Mouse (Mus musculus) small intestine, adult 2 months (tissue): ENCODE data around the gene Cisd3.

Source experiments
- CTCF ChIP-seq: fragments of 200-500 bp; IDR thresholded peaks from 2 replicates; pipeline ENCODE4 v1.5.1; 2012; ENCODE audit warnings: low read depth, mild to moderate bottlenecking, control low read depth, inconsistent platforms, low read length, moderate library complexity, mixed read lengths; ENCODE audit not compliant: insufficient replicate concordance, insufficient read length; ENCODE audit errors: extremely low read depth
- POLR2A ChIP-seq: fragments of 200-500 bp; IDR thresholded peaks from 2 replicates; pipeline ENCODE4 v1.6.1; 2012; ENCODE audit warnings: low read depth, mild to moderate bottlenecking, control low read depth, inconsistent platforms, low read length, moderate library complexity

DNA sequence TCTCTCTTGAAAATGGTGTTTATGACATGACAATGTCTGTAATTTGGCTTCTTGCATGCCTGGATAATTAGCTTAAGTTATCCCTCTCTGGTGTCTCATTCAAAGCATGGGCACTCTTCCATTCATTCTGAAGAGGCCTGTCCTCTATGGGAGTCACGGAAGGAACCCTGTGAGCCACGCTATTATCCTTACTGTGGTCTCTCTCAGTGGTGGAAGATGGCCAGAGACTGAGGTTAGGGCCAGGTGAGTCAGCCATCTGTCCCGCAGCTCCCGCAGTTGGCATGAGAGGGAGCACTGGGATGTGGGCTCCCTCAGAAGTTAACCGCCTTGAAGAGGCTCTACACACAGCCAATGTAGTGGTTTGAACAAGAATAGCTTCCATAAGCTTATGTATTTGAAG is 35.3 kb upstream of the Cisd3 start:
- TF ChIP-seq CTCF (no peak), POLR2A (no peak)
